Mouse (Mus musculus): ENCODE measurements around the gene Sh2d1b2. TPM values are rescaled to one million over a fixed set of nuclear protein-coding genes. Genes with fewer than 3 reads are reported as not detected.

The Sh2d1b2 gene
- polyA plus RNA-seq, 1 experiment from 2014 or later, result 0.11 TPM

- WGBS, result 81% methylated on average over 6 of the region's 6 CpGs
- Histone ChIP-seq H3K9me3 (replicated peaks) (no peaks in the 10 kb centered on the region), H3K4me3 (no peak overlapping the region), H3K27ac (no peak overlapping the region), H3K4me1 (peaks cover 6% of the 10 kb centered on the region; the same call in 1 of the 2 replicates), H3K27me3 (ENCODE audit: low read depth, poor library complexity, severe bottlenecking) (no peaks in the 10 kb centered on the region), H3K36me3 (no peaks in the 10 kb centered on the region)
- DNase-seq (ENCODE audit: low spot score), result no peak
Observed at GRCm38 (mm10) chr1:170218091-170218884, 14.3 kb upstream of the Sh2d1b2 start.

DNA sequence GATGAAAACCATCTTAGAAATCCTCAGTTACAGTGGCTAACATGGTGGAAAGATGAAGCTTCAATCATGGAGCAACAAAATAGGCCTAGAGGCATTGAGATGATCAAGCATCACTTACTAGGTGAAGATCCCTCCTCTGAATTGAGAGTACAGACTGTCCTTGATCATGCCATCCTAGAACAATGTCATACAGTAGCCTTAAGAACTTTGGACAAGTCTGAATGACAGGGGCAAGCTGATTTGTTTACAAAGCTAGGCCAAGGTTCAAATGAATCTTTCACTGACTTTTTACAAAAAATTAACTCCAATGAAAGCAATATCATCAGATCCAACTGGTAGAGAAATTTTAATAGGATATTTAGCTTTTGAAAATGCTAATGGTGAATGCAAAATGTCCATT, 12.2 kb upstream of the Sh2d1b2 start:
- Histone ChIP-seq H3K27me3 (ENCODE audit: low read depth, poor library complexity, severe bottlenecking) (no peaks in the 10 kb centered on the region), H3K36me3 (no peaks in the 10 kb centered on the region), H3K9me3 (replicated peaks) (no peaks in the 10 kb centered on the region), H3K4me1 (no peaks in the 10 kb centered on the region), H3K27ac (no peak overlapping the region), H3K4me3 (no peak overlapping the region)
- no peak for DNase-seq (ENCODE audit: low spot score)

- no peak for DNase-seq (ENCODE audit: low spot score)
- no peaks in the 10 kb centered on the region for H3K4me1 ChIP-seq
- 90% methylated on average over 2 of the region's 2 CpGs for WGBS
- no peaks in the 10 kb centered on the region for H3K9me3 ChIP-seq (replicated peaks)
- no peak overlapping the region for H3K27ac ChIP-seq
- H3K36me3 ChIP-seq, result no peaks in the 10 kb centered on the region
- no peak overlapping the region for H3K4me3 ChIP-seq
- no peaks in the 10 kb centered on the region for H3K27me3 ChIP-seq (ENCODE audit: low read depth, poor library complexity, severe bottlenecking)
Observed at GRCm38 (mm10) chr1:170223276-170223675, 9.3 kb upstream of the Sh2d1b2 start.

DNA sequence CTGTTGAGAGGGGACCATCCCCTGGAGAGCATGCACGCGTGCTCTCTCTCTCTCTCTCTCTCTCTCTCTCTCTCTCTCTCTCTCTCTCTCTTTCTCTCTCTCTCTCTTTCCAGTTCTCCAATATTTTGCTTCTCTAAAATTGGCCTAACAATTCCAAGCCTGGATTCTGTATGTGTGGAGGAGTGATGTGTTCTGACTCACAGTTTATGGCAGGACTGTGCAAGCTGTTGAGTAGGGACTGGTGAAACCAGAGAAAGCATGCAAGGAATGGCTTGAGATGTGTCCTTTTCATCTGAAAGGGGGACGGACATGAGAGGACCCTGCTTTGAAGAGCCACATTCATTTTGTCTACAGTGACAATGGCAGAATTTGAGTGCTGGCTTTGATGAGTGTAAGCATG, 12.5 kb downstream of the Sh2d1b2 start:
- no peak for DNase-seq (ENCODE audit: low spot score)
- Histone ChIP-seq H3K27ac (no peak overlapping the region), H3K36me3 (no peaks in the 10 kb centered on the region), H3K9me3 (replicated peaks) (no peaks in the 10 kb centered on the region), H3K27me3 (ENCODE audit: low read depth, poor library complexity, severe bottlenecking) (no peaks in the 10 kb centered on the region), H3K4me3 (no peak overlapping the region), H3K4me1 (no peaks in the 10 kb centered on the region)
- 90% methylated on average over 3 of the region's 3 CpGs for WGBS

- Histone ChIP-seq H3K4me3 (peak overlapping the region; percentile 74), H3K27ac (peak overlapping the region; percentile 92), H3K27me3 (ENCODE audit: low read depth, poor library complexity, severe bottlenecking) (no peaks in the 10 kb centered on the region), H3K36me3 (no peaks in the 10 kb centered on the region), H3K4me1 (peaks cover 7% of the 10 kb centered on the region; the same call in 1 of the 2 replicates), H3K9me3 (replicated peaks) (no peaks in the 10 kb centered on the region)
- WGBS, result 28% methylated on average over 30 of the region's 30 CpGs
- DNase-seq (ENCODE audit: low spot score), result no peak
Observed at GRCm38 (mm10) chr1:170254893-170255559, 22.5 kb downstream of the Sh2d1b2 start.

- H3K27me3 ChIP-seq (ENCODE audit: low read depth, poor library complexity, severe bottlenecking), result no peaks in the 10 kb centered on the region
- H3K4me3 ChIP-seq, result peak overlapping the region; percentile 74
- peaks cover 7% of the 10 kb centered on the region; the same call in 1 of the 2 replicates for H3K4me1 ChIP-seq
- H3K9me3 ChIP-seq (replicated peaks), result no peaks in the 10 kb centered on the region
- peak; percentile 93 for DNase-seq (ENCODE audit: low spot score)
- WGBS, result 7% methylated on average over 32 of the region's 32 CpGs
- H3K36me3 ChIP-seq, result no peaks in the 10 kb centered on the region
- H3K27ac ChIP-seq, result peak overlapping the region; percentile 92
Observed at GRCm38 (mm10) chr1:170255560-170255910, 23.0 kb downstream of the Sh2d1b2 start.

GRCm38 (mm10) chr1:170270281-170270680, 37.7 kb downstream of the Sh2d1b2 start:
- WGBS, result 87% methylated on average over 6 of the region's 6 CpGs
- Histone ChIP-seq H3K4me3 (no peak overlapping the region), H3K27ac (no peak overlapping the region), H3K9me3 (replicated peaks) (no peaks in the 10 kb centered on the region; the same call in 1 of the 2 replicates), H3K36me3 (no peaks in the 10 kb centered on the region), H3K27me3 (ENCODE audit: low read depth, poor library complexity, severe bottlenecking) (no peaks in the 10 kb centered on the region), H3K4me1 (no peaks in the 10 kb centered on the region)
- no peak for DNase-seq (ENCODE audit: low spot score)

- no peaks in the 10 kb centered on the region; the same call in 1 of the 2 replicates for H3K9me3 ChIP-seq (replicated peaks)
- H3K27me3 ChIP-seq (ENCODE audit: low read depth, poor library complexity, severe bottlenecking), result no peaks in the 10 kb centered on the region
- no peak overlapping the region for H3K4me3 ChIP-seq
- WGBS, result 89% methylated on average over 4 of the region's 4 CpGs
- no peak for DNase-seq (ENCODE audit: low spot score)
- H3K4me1 ChIP-seq, result no peaks in the 10 kb centered on the region
- H3K36me3 ChIP-seq, result no peaks in the 10 kb centered on the region
- H3K27ac ChIP-seq, result no peak overlapping the region
Observed at GRCm38 (mm10) chr1:170270696-170271095, 38.1 kb downstream of the Sh2d1b2 start.

DNA sequence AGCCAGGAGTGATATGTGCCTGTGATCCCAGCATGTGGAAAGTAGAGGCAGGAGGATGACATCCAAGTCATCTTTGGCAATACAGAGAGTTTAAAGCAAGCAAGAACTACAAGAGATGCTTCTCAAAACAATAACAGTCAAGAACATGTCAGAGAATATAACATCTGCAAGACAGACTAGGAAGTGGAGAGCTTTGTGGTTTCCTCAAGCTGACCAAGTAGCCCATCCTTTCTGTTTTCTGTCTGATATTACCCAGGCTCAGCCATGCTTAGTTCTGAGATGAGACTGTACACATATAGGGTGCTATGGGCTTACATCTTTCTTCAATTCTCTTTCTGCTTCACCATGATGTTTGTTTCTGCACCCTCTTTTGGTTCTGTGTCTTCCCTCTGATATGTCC, 40.7 kb downstream of the Sh2d1b2 start:
- DNase-seq (ENCODE audit: low spot score), result no peak
- no peaks in the 10 kb centered on the region for H3K36me3 ChIP-seq
- H3K27me3 ChIP-seq (ENCODE audit: low read depth, poor library complexity, severe bottlenecking), result no peaks in the 10 kb centered on the region
- H3K27ac ChIP-seq, result no peak overlapping the region
- no peaks in the 10 kb centered on the region for H3K9me3 ChIP-seq (replicated peaks)
- no peaks in the 10 kb centered on the region for H3K4me1 ChIP-seq
- no peak overlapping the region for H3K4me3 ChIP-seq

- 77% methylated on average over 3 of the region's 3 CpGs for WGBS
- H3K4me1 ChIP-seq, result no peaks in the 10 kb centered on the region
- no peaks in the 10 kb centered on the region for H3K36me3 ChIP-seq
- DNase-seq (ENCODE audit: low spot score), result no peak
- H3K9me3 ChIP-seq (replicated peaks), result no peaks in the 10 kb centered on the region
- no peak within 1 kb of the TSS for H3K27ac ChIP-seq
- H3K27me3 ChIP-seq (ENCODE audit: low read depth, poor library complexity, severe bottlenecking), result no peaks in the 10 kb centered on the region
- no peak within 1 kb of the TSS for H3K4me3 ChIP-seq
Observed at GRCm38 (mm10) chr1:170277016-170277415, 44.5 kb downstream of the Sh2d1b2 start, which contains the start of gene Sh2d1b1. TSS of gene Sh2d1b1 (plus strand) at chr1:170277320.

- no peak for DNase-seq (ENCODE audit: low spot score)
- WGBS, result 73% methylated on average over 4 of the region's 4 CpGs
- H3K36me3 ChIP-seq, result no peaks in the 10 kb centered on the region
- H3K27me3 ChIP-seq (ENCODE audit: low read depth, poor library complexity, severe bottlenecking), result no peaks in the 10 kb centered on the region
- no peak overlapping the region for H3K4me3 ChIP-seq
- H3K4me1 ChIP-seq, result no peaks in the 10 kb centered on the region
- H3K9me3 ChIP-seq (replicated peaks), result no peaks in the 10 kb centered on the region
- no peak overlapping the region for H3K27ac ChIP-seq
Observed at GRCm38 (mm10) chr1:170282415-170283129, 50.0 kb downstream of the Sh2d1b2 start.

DNA sequence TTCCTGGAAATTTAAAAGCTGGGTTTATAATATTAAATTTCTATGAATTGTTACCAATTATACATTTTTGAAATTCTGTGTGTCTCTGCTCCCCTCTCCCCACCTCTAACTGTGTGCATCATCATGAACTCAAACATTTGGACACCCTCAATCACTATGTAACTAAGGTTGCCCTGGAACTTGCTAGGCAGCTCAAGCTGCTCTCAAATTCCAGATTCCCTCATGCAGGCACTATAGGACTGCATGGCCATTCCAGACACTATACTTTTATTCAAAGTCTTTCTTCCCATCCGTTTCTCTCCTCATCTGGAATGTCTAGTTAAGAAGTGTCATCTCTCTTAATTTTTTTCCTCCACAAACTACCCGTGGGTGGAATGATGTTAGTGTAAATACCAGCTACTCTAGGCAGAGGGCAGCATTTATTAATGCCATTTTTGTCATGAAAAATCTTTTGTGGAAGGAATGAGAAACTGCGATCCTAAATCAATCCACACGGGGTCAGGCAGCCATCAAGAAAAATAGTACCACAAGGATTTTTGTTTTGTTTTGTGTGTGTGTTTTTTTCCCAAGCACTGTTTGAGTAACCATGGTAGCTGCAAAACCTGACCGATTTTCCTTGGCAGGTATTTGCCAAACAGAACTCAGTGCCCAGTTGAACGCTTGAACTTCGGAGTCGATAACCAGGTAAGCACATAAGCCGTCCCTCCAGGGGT, 59.8 kb downstream of the Sh2d1b2 start:
- H3K27ac ChIP-seq, result peak overlapping the region; percentile 42; the same call in 1 of the 2 replicates
- H3K27me3 ChIP-seq (ENCODE audit: low read depth, poor library complexity, severe bottlenecking), result no peaks in the 10 kb centered on the region
- H3K9me3 ChIP-seq (replicated peaks), result no peaks in the 10 kb centered on the region
- peak; percentile 46 for DNase-seq (ENCODE audit: low spot score)
- H3K36me3 ChIP-seq, result no peaks in the 10 kb centered on the region
- H3K4me3 ChIP-seq, result no peak overlapping the region
- 54% methylated on average over 9 of the region's 9 CpGs for WGBS
- H3K4me1 ChIP-seq, result no peaks in the 10 kb centered on the region
